Mouse (Mus musculus): Measurements from ENCODE around the gene Cerkl.

Cerkl gene

GRCm38 (mm10) chr2:79372486-79373200 is 83.9 kb downstream of the Cerkl start:
- in situ Hi-C loops (cut with MboI, MseI): loop anchor here (10.0 kb wide), 1 partner anchor 272 kb away; no protein-coding TSS in a partner anchor

DNA sequence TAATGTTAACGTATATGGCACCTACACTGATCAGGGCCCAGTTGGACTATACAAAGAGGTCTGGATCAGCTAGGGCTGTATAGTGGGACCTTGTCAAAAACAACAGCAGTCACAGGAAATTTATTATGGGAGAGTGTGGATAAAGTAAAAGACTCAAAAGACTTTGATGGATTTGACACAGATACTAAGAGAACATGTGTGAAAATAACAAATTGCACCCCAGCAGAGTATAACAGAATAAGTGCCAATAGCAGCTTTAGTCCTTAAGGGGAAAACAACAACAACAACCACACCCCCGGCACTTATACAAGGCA is 84.5 kb downstream of the Cerkl start:
- in situ Hi-C loops (cut with MboI, MseI): loop anchor here (10.0 kb wide), 1 partner anchor 273 kb away; no protein-coding TSS in a partner anchor

- in situ Hi-C loops (cut with MboI, MseI): loop anchor here (10.0 kb wide), 1 partner anchor 273 kb away; no protein-coding TSS in a partner anchor
Observed at GRCm38 (mm10) chr2:79371326-79372153, 85.0 kb downstream of the Cerkl start.

DNA sequence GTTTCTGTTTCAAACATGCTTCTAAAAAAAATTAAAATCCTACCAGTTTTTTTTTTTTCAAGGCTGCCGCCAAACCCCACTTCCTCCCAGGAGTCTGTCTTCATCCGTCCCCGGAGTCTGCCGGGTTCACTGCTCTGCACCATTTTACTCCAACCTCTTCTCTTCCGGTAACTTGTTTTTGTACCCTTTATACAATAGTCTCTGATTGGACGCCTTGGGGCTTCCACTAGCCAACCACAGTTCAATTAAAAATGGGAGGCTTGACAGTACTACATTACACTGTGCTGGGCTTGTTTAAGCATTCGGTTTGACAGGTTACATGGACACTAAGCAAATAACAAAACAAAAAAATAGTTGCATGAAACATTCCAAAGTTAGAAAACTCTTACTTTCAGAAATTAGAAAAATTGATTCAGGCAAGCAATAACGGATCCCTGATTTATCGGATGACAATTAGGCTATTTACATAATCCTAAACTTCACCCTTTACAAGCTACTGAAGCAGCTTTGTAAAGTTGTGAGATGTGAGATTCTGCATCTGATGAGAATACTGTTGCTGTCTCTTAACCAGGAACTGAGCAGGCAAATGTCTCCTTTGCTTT is 85.8 kb downstream of the Cerkl start:
- in situ Hi-C loops (cut with MboI, MseI): loop anchor here (10.0 kb wide), 1 partner anchor 274 kb away; no protein-coding TSS in a partner anchor

DNA sequence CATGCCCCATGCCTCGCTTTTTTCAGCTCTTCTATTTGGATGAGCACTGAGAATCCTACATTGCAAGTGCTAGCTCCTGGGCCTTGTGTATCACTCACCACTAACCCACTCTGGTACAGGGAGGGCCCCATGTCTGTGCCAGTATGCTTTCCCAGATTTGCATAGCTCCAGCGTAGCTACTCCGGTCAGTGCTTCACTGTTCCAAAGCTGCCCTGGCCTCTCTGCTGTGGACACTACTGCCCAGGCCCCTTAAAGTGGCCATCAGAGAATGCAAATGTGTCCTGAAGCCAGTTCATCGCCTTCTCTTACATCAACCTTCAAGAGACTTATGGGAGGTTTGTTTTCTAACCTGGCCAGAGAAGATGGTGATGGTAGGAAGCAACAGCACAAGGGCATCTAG is 86.7 kb downstream of the Cerkl start:
- in situ Hi-C loops (cut with MboI, MseI): loop anchor here (5.0 to 10.0 kb wide), 2 partner anchors 122 to 275 kb away; no protein-coding TSS in a partner anchor

DNA sequence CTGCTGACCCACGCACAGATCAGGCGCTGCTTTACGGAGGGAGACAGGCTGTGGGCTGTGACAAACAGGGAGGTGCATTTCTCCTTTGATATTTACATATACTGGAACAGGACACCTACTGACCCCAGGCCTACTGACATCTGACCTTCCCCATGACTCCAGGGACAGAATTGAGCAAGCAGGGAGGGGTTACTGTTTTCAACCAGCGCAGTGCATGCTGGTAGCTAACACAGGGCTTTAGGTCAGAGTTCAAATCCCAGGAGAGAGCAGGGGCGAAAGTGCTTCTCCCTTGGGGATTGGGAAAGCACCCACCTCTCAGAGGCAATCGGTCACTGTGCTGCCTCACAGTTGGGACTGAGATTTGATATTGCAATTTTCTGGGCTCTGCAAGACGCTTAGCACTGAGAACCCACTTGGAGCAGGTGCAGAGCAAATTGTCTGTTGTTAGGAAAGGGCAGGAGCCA is 87.5 kb downstream of the Cerkl start:
- in situ Hi-C loops (cut with MboI, MseI): loop anchor here (5.0 kb wide), 1 partner anchor 123 kb away; no protein-coding TSS in a partner anchor

- in situ Hi-C loops (cut with MboI, MseI): loop anchor here (5.0 kb wide), 1 partner anchor 124 kb away; no protein-coding TSS in a partner anchor
Observed at GRCm38 (mm10) chr2:79368661-79369060, 87.9 kb downstream of the Cerkl start.

GRCm38 (mm10) chr2:79367451-79368450 is 88.8 kb downstream of the Cerkl start:
- in situ Hi-C loops (cut with MboI, MseI): loop anchor here (5.0 kb wide), 1 partner anchor 125 kb away; no protein-coding TSS in a partner anchor

DNA sequence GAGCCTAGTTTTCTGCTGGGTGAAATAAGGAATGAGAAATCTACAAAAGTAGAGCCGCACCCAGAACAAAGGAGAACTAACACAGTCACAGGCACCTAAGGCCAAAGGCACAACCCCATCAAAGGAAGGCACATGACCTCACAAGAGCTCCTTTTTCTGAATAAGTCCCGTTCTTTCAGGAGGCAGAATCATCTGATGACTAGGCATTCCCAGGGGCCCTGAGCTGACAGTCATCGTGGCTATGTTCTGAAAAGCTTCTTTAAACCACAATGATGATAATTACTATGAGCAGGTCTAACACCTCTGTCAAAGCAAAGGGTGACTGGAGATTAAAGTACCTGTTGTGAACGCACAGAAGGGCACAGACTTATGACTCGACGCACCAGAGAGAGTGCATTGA is 92.7 kb downstream of the Cerkl start:
- in situ Hi-C loops (cut with MboI, MseI): no loop called here

DNA sequence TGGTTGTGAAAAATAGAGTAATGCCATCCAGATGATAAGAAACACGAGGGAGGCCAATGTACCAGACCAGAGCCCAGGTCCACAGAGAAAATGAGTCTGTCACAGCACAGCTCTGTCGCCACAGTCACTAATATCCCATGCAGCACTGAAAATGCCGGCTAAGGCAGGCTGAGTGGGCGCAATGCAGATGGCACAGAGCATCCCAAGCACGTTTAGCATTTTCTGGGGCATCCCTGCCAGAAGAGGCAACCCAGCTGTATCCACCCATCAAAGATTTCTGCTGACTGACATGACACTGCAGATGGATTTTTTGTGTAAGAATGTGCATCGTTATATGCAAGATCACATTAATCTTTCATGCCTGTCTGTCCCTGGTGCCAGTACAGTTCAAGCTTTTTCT is 94.6 kb downstream of the Cerkl start:
- in situ Hi-C loops (cut with MboI, MseI): no loop called here

DNA sequence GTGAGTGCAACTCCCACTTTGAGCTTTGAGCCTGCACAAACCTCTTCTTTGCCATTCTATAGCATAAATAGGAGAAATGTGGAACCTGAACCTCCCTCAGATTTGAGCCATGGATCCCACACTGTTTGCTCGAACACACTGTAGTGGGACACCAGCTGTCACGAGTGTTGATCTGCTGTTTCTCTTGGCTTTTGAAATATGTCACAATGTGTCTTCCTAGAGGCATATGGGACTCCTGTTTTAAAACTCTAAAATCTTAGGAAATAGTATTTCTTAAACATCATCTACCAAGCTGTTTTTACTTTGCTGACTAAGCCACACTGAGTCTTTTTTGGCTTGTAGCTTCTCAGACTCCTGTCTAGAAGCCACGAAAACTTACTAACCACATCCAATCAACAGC is 98.8 kb downstream of the Cerkl start:
- in situ Hi-C loops (cut with MboI, MseI): no loop called here

DNA sequence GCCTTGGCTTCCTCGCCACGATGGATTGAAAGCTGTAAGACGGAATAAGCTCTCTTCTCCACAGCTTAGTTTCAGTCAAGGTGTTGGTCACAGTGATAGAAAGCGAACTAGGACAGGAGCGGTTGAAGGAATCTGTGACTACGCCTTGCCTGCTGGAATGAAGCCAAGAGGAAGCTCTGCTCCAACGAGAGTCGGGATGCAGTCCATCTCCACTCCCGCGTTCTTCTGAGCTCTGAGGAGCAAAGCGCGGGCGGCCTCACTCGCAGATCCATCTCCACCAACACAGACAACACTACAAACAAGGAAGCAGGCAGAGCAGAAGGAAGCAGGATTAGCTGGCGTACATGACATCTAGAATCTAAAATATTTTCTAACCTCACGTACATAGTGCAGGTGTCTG is 101.8 kb downstream of the Cerkl start:
- in situ Hi-C loops (cut with MboI, MseI): no loop called here

DNA sequence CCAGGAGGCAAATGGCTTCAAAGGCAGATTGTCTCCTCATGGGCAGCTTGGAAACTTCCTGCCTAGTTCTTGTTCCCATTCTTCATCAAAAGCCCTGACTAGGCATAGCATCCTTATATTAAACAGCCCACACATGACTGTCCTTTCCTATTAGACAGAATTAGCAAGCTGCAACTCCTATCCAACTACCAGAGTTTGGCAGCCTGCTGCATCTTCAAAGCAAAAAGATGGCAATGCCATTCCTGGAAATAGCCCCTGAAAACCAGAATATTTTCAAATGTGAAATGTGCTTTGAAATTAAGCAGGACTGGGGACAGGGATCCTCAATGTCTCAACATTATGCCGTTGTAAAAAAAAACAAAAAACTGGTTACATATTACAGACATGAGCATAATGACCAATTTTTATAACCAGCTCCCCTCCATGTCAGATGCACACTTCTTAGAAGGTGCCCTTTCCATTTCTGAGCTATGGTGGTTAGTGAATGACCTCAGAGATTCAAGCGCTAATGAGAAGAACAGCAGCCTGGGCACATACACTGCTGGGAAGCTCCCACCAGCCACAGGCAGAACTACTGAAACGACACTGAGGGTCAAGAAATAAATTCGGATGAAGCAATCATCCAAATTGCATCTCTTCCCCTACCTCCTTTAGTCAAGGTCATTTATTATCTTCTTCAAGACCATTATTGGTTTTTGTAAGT is 104.3 kb downstream of the Cerkl start:
- in situ Hi-C loops (cut with MboI, MseI): no loop called here

DNA sequence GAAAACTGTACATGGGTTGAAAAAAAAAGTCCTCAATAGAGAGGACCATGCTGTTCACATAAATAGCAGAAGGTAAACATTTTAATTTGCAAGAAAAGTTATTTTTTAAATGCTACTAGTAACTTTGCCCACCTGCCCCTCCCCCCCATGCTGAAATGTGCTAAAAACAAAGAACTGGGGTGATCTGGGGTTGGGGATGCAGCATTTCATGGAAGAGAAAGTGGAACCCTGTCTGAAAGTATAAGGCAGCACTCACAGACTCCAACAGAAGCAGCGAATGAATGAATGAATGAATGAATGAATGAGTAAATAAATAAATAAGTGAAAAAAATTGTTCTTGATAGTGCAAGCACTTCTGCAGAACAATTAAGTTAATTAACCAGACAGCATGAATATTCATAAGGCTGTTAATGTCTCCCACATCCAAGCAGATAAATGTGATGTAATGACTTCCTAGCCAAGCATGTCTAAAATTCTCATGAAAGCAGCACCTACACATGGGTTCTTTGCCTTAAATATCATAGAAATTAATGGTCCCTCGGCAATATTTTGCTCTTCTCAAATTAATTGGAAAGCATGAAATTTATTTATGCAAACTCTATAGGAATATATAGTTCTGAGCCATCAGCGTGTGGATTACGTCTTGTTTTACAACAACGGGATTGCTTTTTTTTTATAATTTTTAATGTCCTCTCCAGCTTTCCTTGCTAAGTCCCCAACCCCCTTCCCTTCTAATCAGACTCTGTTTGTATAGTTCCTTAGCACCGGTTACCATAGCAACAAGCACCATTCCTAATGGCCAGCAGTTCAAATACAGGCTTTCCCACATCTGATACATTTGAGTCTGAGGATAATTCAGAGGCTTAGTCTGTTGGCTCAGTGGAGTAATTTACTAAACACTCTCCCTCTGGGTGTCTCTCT is 105.1 kb downstream of the Cerkl start:
- in situ Hi-C loops (cut with MboI, MseI): no loop called here

DNA sequence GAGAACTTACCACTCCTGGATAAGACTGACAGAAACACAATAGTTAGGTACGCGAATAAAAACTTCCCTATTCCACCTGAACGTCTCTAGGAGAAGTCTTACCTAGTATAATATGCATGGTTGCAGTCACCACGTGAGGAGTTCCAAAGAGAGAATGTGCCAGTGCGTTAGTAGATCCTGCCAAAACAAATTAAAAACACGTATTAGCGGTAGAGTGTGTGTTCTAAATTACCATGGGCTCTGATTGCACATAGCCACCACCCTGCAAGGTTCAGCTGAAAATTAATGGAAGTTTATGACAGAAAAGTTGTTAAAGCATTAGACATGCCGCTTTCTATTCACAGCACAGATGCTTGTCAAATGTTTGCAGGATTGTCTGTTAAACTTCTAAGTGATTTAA is 113.5 kb downstream of the Cerkl start:
- in situ Hi-C loops (cut with MboI, MseI): no loop called here

GRCm38 (mm10) chr2:79339003-79339402 is 117.6 kb downstream of the Cerkl start:
- in situ Hi-C loops (cut with MboI, MseI): no loop called here

GRCm38 (mm10) chr2:79336141-79336540 is 120.4 kb downstream of the Cerkl start:
- in situ Hi-C loops (cut with MboI, MseI): no loop called here

- in situ Hi-C loops (cut with MboI, MseI): no loop called here
Observed at GRCm38 (mm10) chr2:79334661-79335060, 121.9 kb downstream of the Cerkl start.

GRCm38 (mm10) chr2:79328079-79328478 is 128.5 kb downstream of the Cerkl start:
- in situ Hi-C loops (cut with MboI, MseI): no loop called here

Data from T-helper 1 cell (primary cell).